ENCODE assay signal across 16 mouse cellular contexts in genomic region chr16:95152742-95153383, GRCm38 (mm10).
"Had no signal": no experiment of that assay in that cellular context is flagged by ENCODE, and none has a peak within 500 bp of the region (broad histone marks: within the 10 kb centered on the region; RNA-seq: fewer than 3 reads in every experiment).

No protein-coding gene starts in this region.

- ATAC-seq: liver, postnatal 0 days; midbrain, embryonic 16.5 days had no signal

- H3K27ac ChIP-seq: limb, embryonic 12.5 days; liver, embryonic 13.5 days; lung, embryonic 15.5 days; macrophage; midbrain, embryonic 12.5 days; neural tube, embryonic 13.5 days had no signal

- H3K4me3 ChIP-seq: limb, embryonic 12.5 days; liver, embryonic 13.5 days; lung, embryonic 15.5 days; megakaryocyte, embryonic 14.5 days; midbrain, embryonic 12.5 days; neural tube, embryonic 13.5 days had no signal

- DNase-seq: kidney, adult 8-10 months; kidney, postnatal 25 days; liver; liver, embryonic 13.5 days; liver, postnatal 0 days; lung, postnatal 14 days; retina, postnatal 1 day; right cerebral cortex, postnatal 25 days; thymus, postnatal 4 days had no signal
